ENCODE assay signal across 10 mouse cellular contexts in the genomic region with DNA sequence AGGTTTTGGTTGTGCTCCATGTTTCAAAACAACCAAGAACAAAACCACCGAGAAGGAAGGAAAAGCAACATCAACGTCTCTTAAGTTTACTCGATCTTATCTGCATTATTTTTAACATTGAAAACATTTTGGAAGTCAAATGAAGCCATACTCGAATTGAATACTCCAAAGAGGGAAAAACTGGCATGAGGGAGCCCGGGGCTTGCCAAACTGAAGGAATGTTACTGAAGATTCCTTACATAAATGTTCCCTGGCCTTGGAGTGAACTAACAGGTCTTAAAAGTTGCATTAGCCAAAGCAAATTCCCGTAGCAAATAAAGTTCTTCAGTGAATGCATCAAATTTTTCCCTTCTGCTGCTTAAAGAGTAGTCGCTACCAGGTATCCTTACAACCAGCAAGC.
"Had no signal": no experiment of that assay in that cellular context is flagged by ENCODE, and none has a peak within 500 bp of the region (broad histone marks: within the 10 kb centered on the region; RNA-seq: fewer than 3 reads in every experiment).

No protein-coding gene starts in this region.

- ATAC-seq: liver, embryonic 12.5 days; midbrain, embryonic 13.5 days had no signal

- H3K36me3 ChIP-seq: liver, embryonic 12.5 days; lung, embryonic 15.5 days; midbrain, embryonic 13.5 days had no signal

- H3K9ac ChIP-seq: liver, embryonic 12.5 days; lung, embryonic 15.5 days; midbrain, embryonic 13.5 days had no signal

- H3K4me3 ChIP-seq: liver, embryonic 12.5 days; lung, embryonic 15.5 days; midbrain, embryonic 13.5 days had no signal

- H3K4me2 ChIP-seq: liver, embryonic 12.5 days; lung, embryonic 15.5 days; midbrain, embryonic 13.5 days had no signal

- H3K9me3 ChIP-seq: liver, embryonic 12.5 days; lung, embryonic 15.5 days; midbrain, embryonic 13.5 days had no signal

- H3K4me1 ChIP-seq: liver, embryonic 12.5 days; lung, embryonic 15.5 days; midbrain, embryonic 13.5 days had no signal

- H3K27ac ChIP-seq: kidney, postnatal 0 days; liver, embryonic 12.5 days; lung, embryonic 15.5 days; midbrain, embryonic 13.5 days had no signal

- DNase-seq: kidney, adult 11 months; kidney, adult 9 months; kidney, postnatal 36 days; left cerebral cortex, postnatal 4 days; right cerebral cortex, postnatal 14 days; thymus, postnatal 36 days had no signal

- H3K27me3 ChIP-seq: liver, embryonic 12.5 days; lung, embryonic 15.5 days; midbrain, embryonic 13.5 days had no signal
